Mouse (Mus musculus): Measurements from ENCODE around the gene Zdhhc17.

- TF ChIP-seq CTCF (IDR thresholded peaks at IDR 0.05) (no peak), EP300 (IDR thresholded peaks at IDR 0.05) (no peak)
These were observed 10.7 kb downstream of the Zdhhc17 start for GRCm38 (mm10) chr10:110999201-110999600.

All from lung, postnatal 0 days (tissue).